Mouse (Mus musculus) thymus, postnatal 0 days (tissue): Measurements from ENCODE around the gene Elavl2. TPM values are rescaled to one million over a fixed set of nuclear protein-coding genes. Genes with fewer than 3 reads are reported as not detected.

Experiments
- DNase-seq: peaks from one replicate; pipeline ENCODE4 v3.0.0-alpha.2; 2015; ENCODE audit warnings: low spot score
- polyA plus RNA-seq: library from polyadenylated mRNA; unstranded; fragments of >200 nt; fragmentation: Nextera tagmentation; extraction: Ambion mirVana; gene quantifications from 2 replicates; pipeline ENCODE4 v1.2.1, GENCODE M21; 2015

Gene Elavl2
- polyA plus RNA-seq, result 0.12 TPM in 2 replicates

DNA sequence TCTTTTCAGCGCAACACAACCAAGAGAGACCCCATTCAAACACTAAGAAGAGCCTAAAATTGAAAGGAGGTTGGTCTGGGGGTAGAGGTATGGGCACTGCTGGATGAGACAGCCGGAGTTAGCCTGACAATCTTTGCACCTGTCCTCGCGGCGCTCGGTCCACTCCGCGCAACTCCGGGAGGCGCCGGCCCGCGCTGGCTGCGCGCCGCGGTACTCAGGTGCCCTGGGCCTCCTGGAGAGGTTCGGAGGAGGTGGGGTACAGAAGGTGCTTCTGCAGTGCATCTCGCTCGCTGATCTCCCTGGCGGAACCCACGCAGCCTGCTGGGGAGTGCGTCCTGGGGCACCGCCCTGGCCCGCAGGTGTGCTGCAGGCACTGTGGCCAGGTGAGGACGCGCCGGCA, at the start of gene Elavl2:
Gene Elavl2 (minus strand): TSS at position 363 of the 400 bp plus-strand sequence.
- no peak for DNase-seq

DNA sequence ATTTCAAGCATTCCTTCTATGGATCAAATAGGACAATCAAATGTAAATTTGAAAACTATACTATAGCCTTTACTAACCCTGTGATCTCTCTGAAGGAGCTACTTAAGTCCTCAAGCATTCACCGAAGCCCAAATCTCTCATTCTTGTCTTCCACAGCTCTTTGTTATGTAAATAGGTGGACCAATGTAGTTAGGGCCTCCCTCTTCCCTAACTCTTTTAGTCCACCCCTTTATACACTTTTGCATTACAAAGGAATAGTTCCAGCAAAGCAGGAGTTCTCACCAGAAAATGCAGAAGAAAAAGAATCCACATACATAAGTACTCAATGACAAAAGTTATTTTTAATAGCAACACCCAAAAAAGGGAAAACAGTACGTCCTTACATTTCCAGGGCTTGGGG, 47.3 kb upstream of the Elavl2 start:
- no peak for DNase-seq

DNA sequence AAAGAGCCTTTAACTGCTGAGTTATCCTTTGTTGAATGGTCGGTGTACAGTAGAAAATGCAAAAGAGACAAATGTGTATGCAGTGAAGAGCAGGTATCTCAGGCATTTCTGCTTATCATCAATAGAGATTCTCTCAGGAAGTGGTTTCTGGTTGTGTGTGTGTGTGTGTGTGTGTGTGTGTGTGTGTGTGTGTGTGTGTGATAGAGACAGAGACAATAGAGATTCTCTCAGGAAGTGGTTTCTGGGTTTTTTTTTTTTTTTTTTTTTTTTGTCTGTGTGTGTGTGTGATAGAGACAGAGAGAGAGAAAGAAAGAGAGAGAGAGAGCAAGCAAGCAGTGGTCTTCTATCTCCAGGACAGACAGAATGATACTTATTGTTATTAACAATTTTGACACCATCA, 15.0 kb upstream of the Elavl2 start:
- no peak for DNase-seq

DNA sequence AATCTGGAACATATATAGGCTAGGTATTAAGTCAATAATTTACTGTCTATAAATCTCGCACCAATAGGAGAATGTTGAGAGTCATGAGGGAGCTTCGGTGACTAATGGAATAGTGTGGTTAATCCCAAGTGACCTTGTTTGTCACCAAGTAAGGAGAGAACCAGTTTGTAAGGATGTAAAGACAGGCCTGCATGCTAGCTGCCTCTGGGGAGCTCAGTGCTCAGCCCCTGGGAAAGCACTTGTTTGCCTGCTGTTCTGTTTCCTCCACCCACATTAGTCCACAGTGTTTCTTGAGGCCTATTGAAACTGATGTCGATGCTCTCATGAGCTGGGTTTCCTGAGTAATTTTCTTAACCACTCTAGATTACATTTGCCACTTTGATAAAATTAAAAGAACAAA, 4.5 kb upstream of the Elavl2 start:
- no peak for DNase-seq

DNA sequence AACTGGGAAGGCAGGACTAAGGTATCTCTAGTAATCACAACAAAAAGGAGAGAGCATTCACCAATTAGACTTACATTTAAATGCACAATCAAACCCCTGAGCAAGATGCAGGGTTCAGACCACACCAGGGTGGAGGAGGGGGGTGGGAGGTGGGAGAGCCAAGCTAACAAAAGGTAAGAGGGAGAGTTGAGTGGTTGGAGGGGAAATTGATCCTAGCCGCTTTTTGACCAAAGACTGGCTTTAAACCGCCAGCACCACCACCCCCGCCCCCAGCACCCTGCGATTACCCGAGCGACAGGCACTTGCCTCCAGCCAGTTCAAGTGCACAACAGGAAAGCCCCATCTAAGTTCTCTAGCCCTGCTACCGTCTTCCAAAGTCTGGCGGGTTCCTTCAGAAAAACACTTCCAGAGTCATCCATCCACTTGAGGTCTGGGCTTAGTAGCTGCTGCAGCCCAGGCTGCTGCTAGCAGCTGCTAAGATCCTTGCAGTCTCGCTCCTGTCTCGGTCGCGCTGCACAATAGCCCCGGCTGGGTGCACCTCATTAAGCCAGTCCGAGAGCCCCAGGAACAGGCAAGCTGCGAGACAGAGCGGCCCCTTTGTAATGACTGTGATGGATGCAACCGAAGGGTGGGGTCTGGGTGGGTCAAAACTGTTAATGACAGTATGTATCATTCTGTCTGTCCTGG, 932 bp downstream of the Elavl2 start:
- DNase-seq, result no peak

DNA sequence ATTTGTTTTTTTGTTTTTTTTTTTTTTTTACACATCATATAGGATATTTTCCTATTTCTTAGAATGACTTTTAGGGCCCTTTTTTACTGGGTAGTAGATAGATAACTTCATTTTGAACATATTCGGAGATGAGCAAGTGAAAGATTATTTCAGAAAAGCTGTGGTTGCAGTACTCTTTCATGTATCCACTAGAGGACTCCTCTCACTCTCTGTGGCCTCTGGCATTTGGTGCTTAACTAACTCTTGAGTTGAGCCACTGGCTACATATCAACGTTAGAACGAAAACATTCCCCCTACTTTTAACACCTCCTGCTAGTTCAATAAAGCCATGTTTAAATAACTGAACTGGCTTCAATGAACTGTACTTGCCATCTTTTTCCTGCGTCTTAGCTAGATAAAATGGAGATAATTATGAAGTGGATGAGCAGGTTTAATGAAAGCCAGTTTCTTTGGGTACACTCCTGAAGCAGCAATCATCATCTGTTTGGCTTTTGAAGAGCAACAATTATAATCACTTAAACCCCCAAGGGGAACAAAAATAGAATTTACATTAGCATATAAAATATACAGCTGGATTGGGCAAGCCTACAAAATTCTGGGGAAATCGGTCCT, 8.5 kb downstream of the Elavl2 start:
- DNase-seq, result no peak

DNA sequence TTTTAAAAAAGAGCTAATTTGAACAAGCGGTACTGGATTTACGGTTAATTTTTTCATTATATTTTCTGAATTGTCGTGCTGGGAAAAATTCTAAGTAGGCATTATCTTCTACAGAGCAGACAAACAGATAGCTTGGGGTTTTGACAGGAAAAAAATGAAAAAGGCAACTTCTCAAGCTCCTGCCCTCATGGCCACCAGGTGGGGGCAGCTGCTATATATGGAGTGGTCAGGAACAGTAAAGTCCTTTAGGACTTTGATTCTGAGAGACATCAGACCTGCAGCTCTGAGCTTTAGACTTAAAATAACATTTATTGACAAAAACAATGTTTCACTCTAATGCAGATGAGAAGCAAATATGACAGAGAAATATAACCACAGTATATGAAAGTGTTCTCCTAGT, 12.9 kb downstream of the Elavl2 start:
- DNase-seq, result no peak

DNA sequence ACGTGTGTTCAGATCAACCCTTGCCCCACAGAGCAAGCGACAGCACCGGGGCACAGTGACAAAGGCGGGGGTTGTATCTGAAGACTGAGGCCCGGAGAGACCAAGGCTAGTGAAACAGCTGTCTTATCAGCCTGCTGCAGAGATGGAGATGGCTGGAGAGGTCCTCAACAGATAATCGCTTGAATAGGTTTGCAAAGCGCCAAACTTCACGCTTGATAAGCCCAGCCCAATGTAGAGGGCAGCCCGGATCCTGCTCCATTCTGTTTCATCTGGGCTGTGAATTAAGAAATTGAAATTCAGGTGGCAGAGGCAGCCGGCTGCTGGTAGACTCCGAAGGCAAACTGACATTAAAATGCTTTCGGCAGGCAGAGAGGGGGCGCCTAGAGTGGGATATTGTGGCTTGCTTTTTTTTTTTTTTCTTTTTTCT, 19.4 kb downstream of the Elavl2 start:
- DNase-seq, result no peak

DNA sequence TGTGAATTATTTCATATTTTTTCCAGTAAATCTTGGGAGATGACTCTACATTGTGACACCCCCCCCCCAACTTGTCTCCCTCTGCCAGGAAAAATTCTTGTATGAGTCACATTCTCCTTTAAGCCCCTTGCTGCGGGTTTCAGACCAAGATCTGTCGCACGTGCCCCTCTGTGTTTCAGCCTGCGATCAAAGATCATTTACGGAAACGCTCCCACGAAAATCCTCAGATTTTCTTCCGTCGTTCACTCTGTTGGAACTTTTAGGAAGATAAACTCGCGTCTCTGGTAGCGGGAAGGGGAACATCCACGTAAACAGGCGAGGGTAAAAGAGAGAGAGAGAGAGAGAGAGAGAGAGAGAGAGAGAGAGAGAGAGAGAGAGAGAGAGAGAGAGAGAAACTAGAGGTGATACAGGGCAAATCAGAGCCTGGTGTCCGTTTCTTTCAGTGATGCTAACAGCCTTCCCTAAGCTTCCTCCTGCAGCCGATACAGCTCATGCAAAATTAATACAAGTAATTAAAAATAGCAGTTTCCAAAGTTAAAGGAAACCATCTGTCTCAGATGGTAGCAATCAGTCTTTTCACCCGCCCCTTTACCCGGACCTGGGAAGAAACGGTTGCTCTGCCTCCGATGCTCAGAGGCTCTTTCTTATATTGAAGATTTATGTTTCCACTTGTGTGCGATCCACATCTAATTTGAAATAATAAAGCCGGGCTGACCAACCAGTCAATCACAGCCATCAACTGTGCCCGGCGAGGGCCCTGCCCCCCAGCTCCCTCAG, 20.1 kb downstream of the Elavl2 start:
- DNase-seq, result no peak

DNA sequence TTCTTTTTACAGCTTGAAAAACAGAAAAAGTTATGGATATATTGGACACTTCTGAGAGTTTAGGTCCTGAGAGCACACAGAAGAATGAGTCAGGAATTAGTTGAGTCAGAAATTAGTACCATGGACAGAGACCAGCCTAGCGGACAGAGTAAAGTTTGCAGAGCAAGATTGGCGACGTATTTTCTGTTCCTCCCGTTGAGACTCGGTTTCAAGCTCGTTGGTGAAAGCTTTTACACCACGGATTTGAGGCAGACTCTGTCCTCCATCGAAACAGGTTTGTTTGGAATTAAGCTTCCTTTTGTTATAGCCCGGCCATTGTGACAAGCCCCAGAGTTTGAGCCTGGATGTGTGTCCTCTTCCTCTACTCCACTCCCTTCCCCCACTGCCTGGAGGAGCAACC, 21.0 kb downstream of the Elavl2 start:
- no peak for DNase-seq

DNA sequence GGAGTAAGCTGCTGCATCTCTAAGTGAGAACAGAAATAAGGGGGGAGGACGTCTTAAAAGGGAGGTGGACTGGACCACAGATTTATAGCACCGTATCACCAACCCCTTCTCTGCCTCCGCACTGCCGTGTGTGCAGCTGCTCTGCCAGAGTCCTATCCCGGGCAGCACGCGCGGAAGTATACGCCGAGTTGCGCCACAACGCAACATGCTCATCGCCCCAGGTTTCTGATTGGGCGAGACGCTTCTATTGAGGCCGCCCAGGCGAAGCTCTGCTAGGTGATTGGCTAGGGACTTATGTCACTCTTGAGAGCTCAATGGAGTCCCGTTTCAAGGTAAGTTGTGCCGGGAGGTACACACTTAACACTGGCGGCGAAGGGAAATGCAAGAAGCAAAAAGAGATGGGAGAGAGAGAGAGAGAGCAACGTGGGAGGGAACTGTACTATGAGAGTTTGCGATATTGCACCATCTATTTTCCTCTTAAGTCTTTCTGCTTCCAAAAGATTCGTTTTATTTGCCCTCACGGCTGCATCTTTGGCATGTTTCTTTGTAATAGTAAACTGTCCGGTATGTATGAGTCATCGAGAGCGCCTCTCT, 24.2 kb downstream of the Elavl2 start:
- DNase-seq, result peak; percentile 52

DNA sequence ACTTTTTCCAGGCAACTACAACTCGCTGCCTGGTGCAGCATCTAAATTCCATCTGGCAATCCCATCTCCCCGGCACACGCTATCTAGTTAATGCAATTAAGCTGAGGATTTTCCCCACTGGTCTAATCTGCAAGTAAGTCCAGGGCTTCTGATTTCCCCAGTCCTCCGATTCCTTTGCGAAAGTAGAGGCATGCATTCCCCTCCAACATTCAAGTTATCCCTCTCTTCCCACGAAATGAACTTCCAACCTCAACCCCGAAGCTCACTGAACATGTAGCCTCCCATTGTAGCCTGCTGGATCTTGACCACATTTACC, 25.3 kb downstream of the Elavl2 start:
- no peak for DNase-seq

DNA sequence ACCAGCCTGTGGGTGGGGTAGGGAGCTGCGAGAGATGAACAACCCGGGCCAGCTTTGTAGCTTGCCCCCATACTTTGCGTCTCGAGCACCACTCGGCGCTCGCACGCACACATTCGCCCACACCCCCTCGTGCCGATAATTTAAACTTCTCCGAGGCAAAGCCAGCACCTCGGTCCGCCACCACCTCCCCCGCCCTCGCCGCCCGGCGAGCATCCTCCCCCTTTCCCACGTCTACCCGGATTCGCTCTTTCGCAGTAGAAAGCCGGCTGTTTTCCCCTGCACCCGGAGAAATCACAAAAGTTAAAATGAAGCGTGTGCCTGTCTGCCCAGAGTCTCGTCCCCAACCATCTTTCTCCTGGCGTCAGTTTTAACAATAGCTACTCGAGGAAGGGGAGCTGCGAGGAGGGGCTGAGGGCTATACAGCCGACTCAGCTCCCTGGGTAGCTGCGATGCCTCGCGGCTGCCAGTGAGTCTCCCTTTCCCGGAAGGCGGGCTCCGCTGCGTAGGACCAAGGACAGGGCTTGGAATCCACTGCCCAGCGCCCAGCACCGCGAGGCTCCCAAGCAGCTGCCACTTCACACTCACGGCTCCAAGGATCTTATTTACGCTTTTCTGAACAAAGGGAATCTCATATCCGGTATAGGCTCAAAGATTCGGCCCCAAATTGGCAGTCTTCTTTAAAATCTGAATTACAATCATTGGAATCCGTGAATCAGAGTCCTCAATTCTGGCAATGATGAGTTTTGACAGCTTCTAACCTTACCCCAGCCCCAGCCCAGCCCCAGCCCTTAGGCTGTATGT, 25.8 kb downstream of the Elavl2 start:
- no peak for DNase-seq

DNA sequence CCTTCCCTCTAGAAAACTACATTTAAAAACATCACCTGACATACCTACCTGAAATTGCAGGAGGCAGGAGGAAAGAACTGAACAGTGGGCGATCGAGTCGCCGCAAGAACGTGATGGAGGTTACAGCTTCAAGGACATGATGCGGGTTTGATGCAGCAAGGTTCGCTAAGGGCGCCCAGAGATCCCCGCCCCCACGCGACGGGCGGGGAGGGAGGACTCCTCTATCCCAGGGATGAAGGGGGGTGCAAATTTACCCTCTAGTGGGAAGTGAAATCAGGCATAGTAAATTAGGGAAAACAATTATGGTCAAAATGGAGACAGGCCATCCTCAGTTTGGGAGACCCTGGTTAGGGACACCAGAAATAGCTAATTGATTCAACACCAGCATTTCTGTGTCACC, 27.7 kb downstream of the Elavl2 start:
- no peak for DNase-seq

DNA sequence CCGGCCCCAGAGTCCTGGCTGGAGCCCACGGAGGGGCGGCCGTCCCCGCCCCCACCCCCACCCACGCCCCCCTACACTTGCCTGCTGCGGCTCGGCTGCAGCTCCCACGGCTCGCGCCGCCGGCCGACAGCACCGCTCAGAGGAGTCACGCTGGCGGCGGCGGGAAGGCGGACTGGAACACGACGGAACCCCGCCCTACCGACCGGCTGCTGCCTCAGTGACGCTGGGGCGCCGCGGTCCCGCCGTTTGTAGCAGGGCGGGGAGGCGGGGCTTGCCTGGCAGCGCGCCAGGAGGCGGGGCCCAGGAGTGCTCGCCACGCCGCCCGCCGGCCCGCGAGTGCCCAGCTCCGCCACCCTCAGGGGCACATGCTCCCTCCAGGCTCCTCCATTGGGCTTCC, 28.8 kb downstream of the Elavl2 start:
- no peak for DNase-seq

DNA sequence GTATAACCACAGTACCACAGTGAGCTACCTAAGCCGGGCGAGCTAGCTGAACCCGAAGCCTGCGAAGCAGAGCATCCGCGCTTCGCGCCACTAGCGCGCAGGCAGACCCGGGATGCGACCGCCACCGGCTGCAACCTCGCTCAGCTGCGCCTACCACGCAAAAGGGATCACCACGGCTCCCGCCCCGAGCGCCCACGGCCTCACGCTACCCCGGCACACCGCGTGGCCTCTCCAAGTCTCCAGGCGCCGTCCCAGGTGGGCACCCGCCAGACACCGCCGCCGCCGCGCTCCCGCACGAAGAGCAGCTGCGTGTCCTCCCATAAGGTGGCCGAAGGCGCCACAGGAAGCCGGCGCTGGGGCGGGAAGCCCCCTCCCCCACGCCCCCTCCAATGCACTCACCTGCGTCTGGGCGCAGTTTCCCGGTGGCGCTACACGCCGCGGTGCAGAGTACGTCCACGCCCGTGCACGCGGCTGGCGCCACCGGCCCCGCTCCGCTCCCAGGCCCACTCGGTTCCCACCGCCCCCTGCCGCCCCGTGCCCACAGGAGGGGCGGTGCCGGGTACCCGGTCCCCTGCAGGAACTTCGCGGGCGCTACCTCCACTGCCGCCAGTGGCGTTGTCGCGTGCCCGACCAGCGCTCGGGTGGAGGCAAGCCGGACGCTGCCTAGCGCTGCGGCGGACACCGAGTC, 29.3 kb downstream of the Elavl2 start:
- DNase-seq, result no peak

DNA sequence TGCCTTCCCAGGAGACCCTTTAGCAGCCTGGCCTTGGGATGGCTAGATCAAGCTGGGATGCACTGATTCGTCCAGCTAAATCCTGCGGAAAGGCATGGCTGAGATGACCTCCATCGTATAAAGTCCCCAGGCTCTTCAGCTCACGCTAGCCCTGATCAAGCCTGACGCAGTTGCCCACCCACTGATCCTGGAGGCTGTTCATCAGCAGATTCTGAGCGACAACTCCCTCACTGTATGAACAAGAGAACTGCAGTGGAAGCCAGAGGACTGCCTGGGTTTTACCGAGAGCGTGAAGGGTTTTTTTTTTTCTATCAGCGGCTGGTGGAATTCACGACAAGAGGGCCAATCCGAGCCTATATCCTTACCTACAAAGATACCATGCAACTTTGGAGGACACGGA, 35.3 kb downstream of the Elavl2 start:
- no peak for DNase-seq

DNA sequence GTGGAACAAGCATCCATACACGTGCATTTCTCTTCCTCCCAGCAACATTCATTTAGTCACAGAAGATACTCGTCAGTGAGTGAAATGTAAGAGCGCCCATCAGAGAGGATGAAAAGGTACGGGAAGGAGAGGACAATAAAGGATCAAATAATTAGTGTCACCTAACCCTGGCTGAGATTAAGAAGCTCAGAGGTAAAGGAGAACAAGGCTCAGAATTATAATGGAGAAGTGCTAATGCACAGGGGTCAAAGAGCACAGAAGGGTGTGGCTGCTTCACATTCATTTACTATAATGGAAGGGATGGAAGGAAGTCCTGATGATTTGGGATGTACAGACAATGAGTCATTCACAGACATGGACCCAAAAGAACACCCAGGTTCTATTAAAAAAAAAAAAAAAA, 36.6 kb downstream of the Elavl2 start:
- no peak for DNase-seq

DNA sequence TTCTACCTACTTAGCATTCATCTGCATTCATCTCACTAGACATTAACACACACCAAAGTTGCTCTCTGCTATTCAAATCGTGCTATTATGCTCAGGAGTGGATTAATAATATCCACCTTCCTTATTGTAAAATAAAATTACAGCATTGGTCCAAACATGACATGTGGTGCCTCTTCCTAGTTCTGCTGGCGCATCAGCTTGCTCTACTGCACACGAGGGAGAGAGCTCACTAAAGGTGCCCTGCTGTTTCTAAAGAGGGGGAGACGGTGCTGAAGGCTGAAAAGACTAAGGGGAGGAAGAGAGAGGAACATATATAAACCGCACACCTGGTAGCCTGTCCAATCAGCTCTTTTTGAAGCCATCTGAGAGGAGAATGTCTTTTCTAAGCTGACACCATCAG, 38.1 kb downstream of the Elavl2 start:
- no peak for DNase-seq

DNA sequence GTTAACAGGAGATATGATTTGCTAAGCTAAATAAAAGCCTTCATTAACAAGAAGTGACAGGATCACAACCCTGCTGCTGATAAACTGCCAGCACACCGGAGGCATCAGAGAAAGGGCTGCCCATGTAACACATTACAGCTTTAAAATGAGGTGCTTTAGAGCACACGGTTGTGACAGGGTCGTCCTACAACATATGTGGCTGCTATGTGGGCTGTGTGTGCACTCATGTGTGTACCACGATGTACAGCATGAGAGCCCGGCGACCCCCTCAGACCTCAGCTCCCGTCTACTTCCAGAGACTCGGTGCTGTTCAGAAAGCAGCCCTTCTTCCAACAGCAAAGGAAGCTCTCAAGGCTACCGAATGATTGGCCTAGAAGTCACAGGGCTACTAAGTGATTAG, 47.4 kb downstream of the Elavl2 start:
- DNase-seq, result no peak

DNA sequence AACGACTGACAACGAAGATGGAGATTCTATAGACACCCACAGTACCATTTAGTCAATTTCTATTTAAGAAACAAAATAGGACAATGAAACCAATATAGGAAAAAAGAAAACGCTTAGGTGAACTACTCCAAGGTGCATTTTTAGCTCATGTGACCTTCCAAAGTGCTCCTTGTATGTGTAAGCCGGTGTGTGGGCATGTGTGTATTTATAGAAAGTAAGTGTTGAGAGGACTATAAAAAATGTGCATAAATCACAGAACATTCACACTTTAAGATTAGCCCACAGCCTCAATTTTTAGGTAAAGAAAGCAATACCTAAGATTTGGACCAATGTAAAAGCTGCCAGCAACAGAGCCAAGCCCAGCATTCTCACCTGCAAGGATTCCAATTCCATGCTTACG, 51.0 kb downstream of the Elavl2 start:
- no peak for DNase-seq
